Mouse (Mus musculus): ENCODE measurements around the gene Cdc5l.

DNA sequence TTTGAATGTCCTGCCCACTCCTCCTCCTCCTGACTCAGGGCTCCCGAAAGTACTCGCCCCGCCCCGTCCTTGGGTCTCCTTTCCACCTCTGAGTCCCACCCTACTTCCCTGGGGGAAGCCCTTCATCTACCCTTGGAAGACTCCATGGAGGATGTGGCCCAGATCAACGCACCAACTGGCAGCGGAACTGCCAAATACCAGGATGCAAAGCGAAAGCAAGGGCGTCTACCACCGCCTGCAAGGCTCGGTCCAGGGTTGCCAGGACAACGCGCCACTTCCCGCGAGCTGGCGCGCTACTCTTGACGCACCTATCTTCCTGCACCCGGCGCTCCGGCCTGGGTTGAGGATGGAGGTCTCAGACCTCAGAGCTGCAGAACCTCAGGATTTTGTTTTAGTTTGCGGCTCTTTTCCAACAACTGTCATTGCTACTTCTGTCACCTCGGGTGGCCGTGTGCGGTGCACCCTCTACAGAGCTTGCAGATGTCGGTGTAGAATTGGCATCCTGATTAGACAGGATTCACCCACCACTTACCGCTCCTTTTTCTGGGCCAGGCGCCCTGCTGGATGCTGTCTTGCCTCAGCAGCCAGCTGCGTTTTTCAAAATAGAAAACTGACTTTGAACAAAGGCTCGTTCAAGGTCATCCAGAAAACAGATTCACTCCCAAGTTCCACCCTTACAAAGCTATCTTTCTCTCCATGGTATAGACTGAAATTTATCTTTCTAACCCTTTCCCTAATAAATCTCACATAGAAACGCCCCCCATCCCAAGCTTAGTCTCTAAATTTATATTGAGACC is 41.3 kb upstream of the Cdc5l start, which contains the start of gene Spats1:
- TF ChIP-seq POLR2A (IDR thresholded peaks at IDR 0.05; ENCODE audit: borderline replicate concordance, control insufficient read depth, low read depth, low read length) (no peak), CTCF (IDR thresholded peaks at IDR 0.05; ENCODE audit: control insufficient read depth, insufficient read depth, low read length) (no peak)
